Mouse (Mus musculus) CH12.LX (cell line): ENCODE results near the gene Fdxr.

Experiments
- BHLHE40 ChIP-seq: IDR thresholded peaks from 2 replicates; pipeline ENCODE4 v1.6.1; 2011; ENCODE audit warnings: mild to moderate bottlenecking, low read depth, low read length, improper control_type of control experiment
- CTCF ChIP-seq, 2 experiments: IDR thresholded peaks in 1 of 2; conservative IDR thresholded peaks in 1 of 2; 2 replicates each; pipeline ENCODE4 v1.5.1; 2011 to 2012; ENCODE audit warnings: low read depth in 2 of 2, low read length in 2 of 2, improper control_type of control experiment in 1 of 2, inconsistent platforms in 1 of 2, mild to moderate bottlenecking in 1 of 2, moderate library complexity in 1 of 2
- EP300 ChIP-seq: IDR thresholded peaks from 2 replicates; pipeline ENCODE4 v1.6.1; 2011; ENCODE audit warnings: low read length, improper control_type of control experiment
- JUND ChIP-seq: conservative IDR thresholded peaks from 2 replicates; pipeline ENCODE4 v1.6.1; 2011; ENCODE audit warnings: low read depth, low read length, improper control_type of control experiment
- KAT2A ChIP-seq: IDR thresholded peaks from 2 replicates; pipeline ENCODE4 v1.6.1; 2012; ENCODE audit warnings: low read length, improper control_type of control experiment, inconsistent platforms; ENCODE audit not compliant: insufficient replicate concordance
- MAX ChIP-seq: IDR thresholded peaks from 2 replicates; pipeline ENCODE4 v1.6.1; 2011; ENCODE audit warnings: low read length, improper control_type of control experiment
- POLR2A ChIP-seq: IDR thresholded peaks from 2 replicates; pipeline ENCODE4 v1.6.1; 2011; ENCODE audit warnings: low read depth, mild to moderate bottlenecking, improper control_type of control experiment, low read length
- POLR2AphosphoS2 ChIP-seq: IDR thresholded peaks from 2 replicates; pipeline ENCODE4 v1.6.1; 2011; ENCODE audit warnings: low read depth, low read length, improper control_type of control experiment
- SIN3A ChIP-seq: IDR thresholded peaks from 2 replicates; pipeline ENCODE4 v1.6.1; 2012; ENCODE audit warnings: low read length, improper control_type of control experiment, inconsistent platforms
- SMC3 ChIP-seq: IDR thresholded peaks from 2 replicates; pipeline ENCODE4 v1.6.1; 2011; ENCODE audit warnings: low read depth, low read length, improper control_type of control experiment
- UBTF ChIP-seq: IDR thresholded peaks from 2 replicates; pipeline ENCODE4 v1.6.1; 2012; ENCODE audit warnings: low read depth, mild to moderate bottlenecking, inconsistent platforms, low read length, improper control_type of control experiment, moderate library complexity
- USF1 ChIP-seq: IDR thresholded peaks from 2 replicates; pipeline ENCODE4 v1.6.1; 2014; ENCODE audit warnings: low read depth, mild to moderate bottlenecking, inconsistent platforms, low read length, improper control_type of control experiment
- ZC3H11A ChIP-seq: IDR thresholded peaks from 2 replicates; pipeline ENCODE4 v1.6.1; 2012; ENCODE audit warnings: low read depth, mild to moderate bottlenecking, inconsistent platforms, low read length, improper control_type of control experiment
- ZKSCAN1 ChIP-seq: IDR thresholded peaks from 2 replicates; pipeline ENCODE4 v1.6.1; 2012; ENCODE audit warnings: low read depth, inconsistent platforms, low read length, improper control_type of control experiment, borderline replicate concordance

DNA sequence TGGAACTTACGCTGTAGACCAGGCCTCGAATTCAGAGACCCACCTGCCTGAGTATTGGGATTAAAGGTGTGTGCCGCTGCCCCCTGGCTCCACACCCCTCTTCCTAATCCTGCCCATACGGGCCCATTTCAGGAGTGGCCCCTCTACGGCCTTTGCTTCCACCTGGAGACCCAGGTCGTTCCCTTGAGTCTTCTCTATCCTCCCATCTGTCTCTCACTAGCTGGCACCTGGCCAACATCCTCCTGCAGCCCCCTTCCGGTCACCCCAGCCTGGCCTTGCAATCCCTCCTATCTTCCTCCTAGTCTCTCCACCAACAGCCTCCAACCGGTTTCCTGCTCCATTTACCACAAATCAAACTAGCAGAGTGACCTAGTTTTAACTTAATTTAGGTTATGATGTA, 13.0 kb upstream of the Fdxr start:
- TF ChIP-seq MAX (no peak), SIN3A (no peak), CTCF (conservative IDR thresholded peaks at IDR 0.05 in 1 of 2, IDR thresholded peaks at IDR 0.05 in 1 of 2; ENCODE audit: low read depth in 2 of 2, low read length in 2 of 2) (no peak), KAT2A (no peak), ZKSCAN1 (no peak), JUND (no peak), ZC3H11A (no peak), POLR2A (no peak), UBTF (no peak), BHLHE40 (no peak), EP300 (no peak), USF1 (no peak), POLR2AphosphoS2 (no peak), SMC3 (no peak)
